Mouse (Mus musculus) cerebellum, adult 18-20 months (tissue): ENCODE data around the gene Rpa1.
A peak's percentile ranks its signal among the peaks of the same experiment; 100 is the strongest.
"Not testable (repeated sequence)": the region's sequence is repeated elsewhere in the genome, so short reads cannot be mapped to it uniquely, and the experiment has no call there.

ENCODE experiments used
- DNase-seq, 2 experiments: peaks; one replicate each; pipeline ENCODE4 v3.0.0; 2021

The Rpa1 gene

GRCm38 (mm10) chr11:75285893-75286467, 62.1 kb downstream of the Rpa1 start:
- DNase-seq = no peak

GRCm38 (mm10) chr11:75283784-75284183, 64.3 kb downstream of the Rpa1 start:
- DNase-seq = not testable (repeated sequence)

GRCm38 (mm10) chr11:75282496-75283120, 65.5 kb downstream of the Rpa1 start:
- peak in 1 of 2 experiments; percentile 49 for DNase-seq

GRCm38 (mm10) chr11:75281380-75282256, 66.5 kb downstream of the Rpa1 start:
- DNase-seq = peak in 1 of 2 experiments; percentile 46

- DNase-seq = peak; percentile 39 to 50
These were observed 67.6 kb downstream of the Rpa1 start for GRCm38 (mm10) chr11:75280435-75281001.

GRCm38 (mm10) chr11:75280066-75280410, 68.1 kb downstream of the Rpa1 start:
- peak in 1 of 2 experiments; percentile 35 for DNase-seq

GRCm38 (mm10) chr11:75279342-75280065, 68.6 kb downstream of the Rpa1 start:
- DNase-seq = peak; percentile 45 to 50

GRCm38 (mm10) chr11:75279013-75279341, 69.1 kb downstream of the Rpa1 start:
- no peak for DNase-seq

- DNase-seq = no peak
These were observed 70.0 kb downstream of the Rpa1 start for GRCm38 (mm10) chr11:75278115-75278514.

- no peak for DNase-seq
These were observed 73.1 kb downstream of the Rpa1 start for GRCm38 (mm10) chr11:75275035-75275434.

- no peak for DNase-seq
These were observed 74.7 kb downstream of the Rpa1 start for GRCm38 (mm10) chr11:75273466-75273865.

GRCm38 (mm10) chr11:75270985-75271434, 77.1 kb downstream of the Rpa1 start:
- DNase-seq = peak; percentile 78 to 80

GRCm38 (mm10) chr11:75270276-75270984, 77.7 kb downstream of the Rpa1 start:
- DNase-seq = no peak

GRCm38 (mm10) chr11:75269213-75269612, 78.9 kb downstream of the Rpa1 start:
- peak in 1 of 2 experiments; percentile 17 for DNase-seq

- DNase-seq = peak; percentile 69 to 70
These were observed 79.6 kb downstream of the Rpa1 start for GRCm38 (mm10) chr11:75268492-75268891.

- DNase-seq = peak; percentile 46 to 49
These were observed 80.3 kb downstream of the Rpa1 start for GRCm38 (mm10) chr11:75267826-75268281.

GRCm38 (mm10) chr11:75265545-75265944, 82.6 kb downstream of the Rpa1 start:
- DNase-seq = no peak

- DNase-seq = no peak
These were observed 83.6 kb downstream of the Rpa1 start for GRCm38 (mm10) chr11:75264550-75264949.

GRCm38 (mm10) chr11:75263964-75264312, 84.2 kb downstream of the Rpa1 start:
- no peak for DNase-seq

GRCm38 (mm10) chr11:75263274-75263963, 84.7 kb downstream of the Rpa1 start:
- no peak for DNase-seq

GRCm38 (mm10) chr11:75262791-75263190, 85.3 kb downstream of the Rpa1 start:
- no peak for DNase-seq
